Mouse (Mus musculus) thymus, adult 18-20 months (tissue): Measurements from ENCODE around the gene Gm28053.

Experiments
- DNase-seq, 2 experiments: peaks; one replicate each; pipeline ENCODE4 v3.0.0; 2022; ENCODE audit warnings: mixed read lengths in 2 of 2

Gm28053 gene

GRCm38 (mm10) chr6:48741711-48742206, 23.4 kb downstream of the Gm28053 start:
- no peak for DNase-seq

DNA sequence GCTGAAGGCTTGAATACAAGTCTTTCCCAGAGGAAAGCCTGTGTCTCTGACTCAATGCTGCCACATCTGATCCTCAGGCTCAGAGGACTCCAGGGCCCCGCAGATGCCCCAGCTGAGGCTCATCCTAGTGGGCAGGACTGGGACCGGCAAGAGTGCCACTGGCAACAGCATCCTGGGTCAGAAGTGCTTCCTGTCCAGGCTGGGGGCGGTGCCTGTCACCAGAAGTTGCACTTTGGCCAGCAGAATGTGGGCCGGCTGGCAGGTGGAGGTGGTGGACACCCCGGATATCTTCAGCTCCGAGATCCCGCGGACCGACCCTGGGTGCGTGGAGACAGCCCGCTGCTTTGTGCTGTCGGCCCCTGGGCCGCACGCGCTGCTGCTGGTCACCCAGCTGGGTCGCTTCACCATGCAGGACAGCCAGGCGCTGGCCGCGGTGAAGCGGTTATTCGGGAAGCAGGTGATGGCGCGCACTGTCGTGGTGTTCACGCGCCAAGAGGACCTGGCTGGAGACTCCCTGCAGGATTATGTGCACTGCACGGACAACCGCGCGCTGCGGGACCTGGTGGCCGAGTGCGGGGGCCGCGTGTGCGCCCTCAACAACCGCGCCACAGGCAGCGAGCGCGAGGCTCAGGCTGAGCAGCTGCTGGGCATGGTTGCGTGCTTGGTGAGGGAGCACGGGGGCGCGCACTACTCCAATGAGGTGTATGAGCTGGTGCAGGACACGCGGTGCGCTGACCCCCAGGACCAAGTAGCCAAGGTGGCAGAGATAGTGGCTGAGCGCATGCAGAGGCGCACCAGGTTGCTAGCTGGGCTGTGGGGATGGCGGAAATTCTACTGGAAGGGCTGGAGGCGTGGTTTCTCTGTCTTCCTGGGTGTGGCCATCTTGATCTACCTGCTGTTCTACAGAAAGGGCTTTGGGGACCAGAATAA, 24.3 kb downstream of the Gm28053 start:
- DNase-seq, result no peak

DNA sequence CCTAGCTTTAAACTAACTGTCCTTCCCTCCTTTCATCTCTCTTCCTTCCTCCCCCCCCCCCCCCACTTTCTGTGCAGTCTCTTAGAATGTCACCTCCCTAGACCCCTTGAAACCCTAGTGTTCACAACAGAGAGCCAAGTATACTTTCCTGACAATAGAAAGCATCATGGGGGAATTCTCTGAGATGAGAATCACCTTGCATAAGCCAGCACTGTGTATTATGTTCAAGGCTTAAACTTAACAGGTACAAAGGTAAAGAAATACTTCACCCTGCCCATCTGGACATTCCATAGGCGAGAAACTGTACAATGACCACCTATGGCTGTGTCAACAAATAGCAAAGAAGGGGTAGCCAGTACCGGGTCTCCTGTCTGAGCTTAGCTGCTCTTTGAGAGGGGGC, 27.1 kb downstream of the Gm28053 start:
- peak in 1 of 2 experiments; percentile 1 for DNase-seq

GRCm38 (mm10) chr6:48745959-48746889, 27.8 kb downstream of the Gm28053 start, which contains the start of gene Gimap5:
Gene Gimap5 (plus strand): TSS chr6:48746197.
- peak in 1 of 2 experiments; percentile 77 for DNase-seq

GRCm38 (mm10) chr6:48747091-48747966, 28.9 kb downstream of the Gm28053 start:
- DNase-seq, result peak in 1 of 2 experiments; percentile 33

DNA sequence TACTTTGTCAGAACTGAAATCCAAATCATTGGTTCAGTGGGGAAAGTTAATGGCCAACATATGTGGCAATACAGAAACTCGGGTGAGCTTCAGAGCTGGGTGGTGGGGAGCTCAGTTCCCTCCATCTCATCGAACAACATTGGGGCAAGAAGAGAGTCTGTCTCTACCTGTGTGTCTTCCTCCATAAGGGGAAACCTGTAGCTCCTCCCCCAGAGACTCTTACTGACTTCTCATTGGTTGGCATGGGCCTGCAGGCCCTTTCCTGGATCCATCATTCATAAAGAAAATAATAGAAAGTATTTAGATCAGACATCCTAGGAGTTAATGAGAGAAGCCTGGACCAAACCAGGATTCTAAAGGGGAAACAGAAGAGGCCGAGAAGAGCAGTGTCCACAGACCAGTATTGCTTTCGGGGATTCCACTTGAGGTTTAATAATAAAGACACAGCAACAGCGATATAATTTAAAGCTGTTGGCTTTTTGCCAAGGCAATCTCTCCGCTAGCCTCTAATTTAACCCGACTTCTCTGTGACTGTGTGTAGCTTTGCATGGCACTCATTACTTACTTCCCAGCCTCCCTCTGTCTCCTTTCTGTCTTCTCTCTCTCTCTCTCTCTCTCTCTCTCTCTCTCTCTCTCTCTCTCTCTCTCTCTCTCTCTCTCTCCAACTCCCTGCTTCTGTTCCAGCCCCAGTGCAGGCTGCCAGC, 45.3 kb downstream of the Gm28053 start:
- no peak for DNase-seq

- DNase-seq, result no peak
These were observed 46.1 kb downstream of the Gm28053 start for GRCm38 (mm10) chr6:48764496-48764895.

DNA sequence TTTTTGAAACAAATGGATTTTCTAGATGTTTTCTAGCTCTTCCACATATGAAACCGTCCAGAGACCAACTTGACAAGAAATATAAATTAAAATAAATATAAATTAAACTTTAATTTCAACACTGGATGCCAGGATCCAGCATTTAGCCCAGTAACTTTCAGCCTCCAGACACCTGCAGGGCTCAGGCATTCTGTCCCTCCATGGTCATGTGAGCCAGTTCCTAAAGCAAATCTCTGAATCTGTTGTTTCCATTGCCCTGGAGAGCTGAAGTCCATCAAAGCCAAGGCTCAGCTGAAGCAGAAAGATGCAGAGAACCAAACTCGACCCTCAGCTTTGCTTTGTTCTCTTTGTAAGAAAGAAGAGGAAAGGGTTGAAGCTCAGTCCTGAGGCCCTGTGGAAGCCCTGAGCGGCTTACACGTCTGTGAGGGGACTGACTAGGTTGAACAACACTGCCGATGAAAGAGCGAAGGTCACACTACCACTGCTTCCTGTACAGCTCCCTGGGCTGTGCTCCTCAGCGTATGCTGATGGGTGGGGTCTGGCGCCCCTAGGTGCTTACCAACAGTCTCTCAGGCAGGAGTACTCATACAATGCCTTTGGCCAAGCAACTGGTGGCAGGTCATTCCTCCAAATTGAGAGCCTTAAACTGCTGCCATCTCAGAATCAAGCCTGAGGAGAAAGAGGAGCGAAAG, 49.9 kb downstream of the Gm28053 start:
- peak; percentile 68 to 81 for DNase-seq

DNA sequence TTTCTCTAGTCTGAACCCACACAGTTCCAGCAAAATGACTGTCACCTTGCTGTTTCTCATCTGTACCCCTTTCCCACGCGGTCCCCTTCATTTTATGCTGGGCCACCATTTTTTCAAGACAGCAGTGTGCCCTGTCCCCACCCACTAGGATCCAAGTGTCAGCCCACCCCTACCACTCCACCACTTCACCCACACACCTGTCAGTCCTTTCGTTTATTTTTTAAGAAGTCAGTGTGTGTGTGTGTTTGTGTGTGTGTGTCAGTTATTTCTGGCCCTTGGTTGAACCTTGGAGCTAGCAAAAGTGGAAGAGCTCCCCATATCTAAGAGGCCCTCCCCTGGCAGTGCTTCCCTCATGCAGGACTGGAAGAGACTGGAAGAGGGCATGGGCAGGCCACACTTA, 50.5 kb downstream of the Gm28053 start:
- DNase-seq, result no peak

- peak in 1 of 2 experiments; percentile 26 for DNase-seq
These were observed 52.3 kb downstream of the Gm28053 start, which contains the start of gene Gimap3 for GRCm38 (mm10) chr6:48770696-48771095. Gene Gimap3 (minus strand): TSS chr6:48770851.

DNA sequence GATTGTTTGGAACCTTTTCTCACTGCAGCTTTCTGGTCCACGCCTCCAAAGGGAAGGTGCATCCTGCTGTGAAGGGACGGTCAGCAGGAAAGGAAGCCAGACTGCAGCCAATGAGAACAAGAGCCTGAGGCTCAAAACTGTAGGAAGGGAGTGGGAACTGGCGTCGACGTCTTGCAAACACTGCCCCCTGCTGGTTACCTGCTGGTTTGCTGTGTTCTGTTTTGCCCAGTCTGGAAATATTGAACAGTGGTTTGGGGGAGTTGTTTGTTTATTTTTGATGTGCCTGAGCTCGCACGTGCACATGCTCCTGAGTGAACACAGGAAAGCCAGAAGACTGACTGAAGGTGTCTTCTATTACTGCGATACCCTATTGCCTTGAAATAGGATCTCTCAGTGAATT, 53.6 kb downstream of the Gm28053 start:
- peak; percentile 62 to 71 for DNase-seq

DNA sequence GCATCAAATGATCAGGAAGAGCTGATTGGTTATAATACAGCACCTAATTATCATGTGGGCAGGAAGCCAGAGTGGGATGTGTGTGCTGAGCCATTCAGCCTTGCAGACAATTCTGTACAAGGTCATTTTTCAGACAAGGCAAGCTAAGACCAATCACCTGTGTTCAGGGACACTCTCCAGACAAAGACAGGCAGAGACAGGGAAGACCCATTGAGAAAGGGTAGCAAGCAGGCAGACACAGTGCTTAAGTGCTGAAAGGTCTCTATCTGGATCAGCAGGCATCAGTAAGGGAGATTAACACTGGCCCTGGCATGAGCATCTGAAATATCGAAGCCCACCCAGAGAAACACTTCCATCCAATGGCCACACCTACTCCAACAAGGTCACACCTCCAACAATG, 66.0 kb downstream of the Gm28053 start:
- no peak for DNase-seq

DNA sequence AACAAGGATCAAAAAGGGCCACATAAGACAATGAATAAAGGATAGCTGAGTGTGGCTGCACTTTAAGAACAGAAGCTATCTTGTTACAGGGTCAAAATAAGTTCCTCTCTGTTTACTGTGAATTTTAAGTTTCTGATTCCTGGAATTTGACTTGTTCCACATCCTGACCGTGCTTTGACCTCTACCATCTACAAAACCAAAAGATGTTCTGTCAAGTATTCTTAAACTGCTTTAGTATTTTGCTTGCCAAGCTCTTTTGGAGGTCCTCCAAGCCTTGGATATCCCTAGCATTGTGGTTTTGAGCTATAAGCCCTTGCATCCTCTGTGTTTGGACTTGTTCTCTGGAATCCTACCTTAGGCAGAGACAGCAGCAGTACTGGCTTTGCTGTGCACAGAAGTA, 66.8 kb downstream of the Gm28053 start:
- no peak for DNase-seq

GRCm38 (mm10) chr6:48785601-48786000, 67.2 kb downstream of the Gm28053 start:
- no peak for DNase-seq

DNA sequence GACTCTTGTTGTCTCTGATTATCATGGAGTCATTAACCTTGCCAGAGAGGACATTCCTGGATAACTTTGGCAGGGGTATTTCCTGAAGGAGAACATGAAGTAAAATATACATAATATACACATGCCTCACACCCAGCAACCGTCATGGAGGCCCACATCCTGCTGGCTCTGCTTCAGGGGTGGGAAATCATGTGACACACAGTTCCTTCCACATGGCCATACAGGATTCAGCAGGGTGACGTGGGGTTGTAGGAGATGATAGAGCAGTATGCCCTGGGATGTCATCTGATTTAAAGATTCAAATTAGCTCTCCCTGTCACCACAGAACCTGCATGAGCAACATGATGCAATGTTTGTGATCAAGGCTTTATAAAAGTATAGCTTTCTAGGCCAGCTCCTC, 69.5 kb downstream of the Gm28053 start:
- no peak for DNase-seq

- DNase-seq, result no peak
These were observed 83.5 kb downstream of the Gm28053 start for GRCm38 (mm10) chr6:48801897-48802296.
